Mouse (Mus musculus) T-helper 17 cell (primary cell): Measurements from ENCODE around the gene Triml2.

Source experiments
- in situ Hi-C, 2 experiments: fragments of 300-600 bp; cut with MboI, MseI; formaldehyde crosslinking; loops; 1 replicate in 1 of 2; 2 replicates in 1 of 2; pipeline ENCODE4 v1.15.1; 2025; ENCODE audit warnings: high pct_unique_total_duplicates in 2 of 2

Triml2 gene

DNA sequence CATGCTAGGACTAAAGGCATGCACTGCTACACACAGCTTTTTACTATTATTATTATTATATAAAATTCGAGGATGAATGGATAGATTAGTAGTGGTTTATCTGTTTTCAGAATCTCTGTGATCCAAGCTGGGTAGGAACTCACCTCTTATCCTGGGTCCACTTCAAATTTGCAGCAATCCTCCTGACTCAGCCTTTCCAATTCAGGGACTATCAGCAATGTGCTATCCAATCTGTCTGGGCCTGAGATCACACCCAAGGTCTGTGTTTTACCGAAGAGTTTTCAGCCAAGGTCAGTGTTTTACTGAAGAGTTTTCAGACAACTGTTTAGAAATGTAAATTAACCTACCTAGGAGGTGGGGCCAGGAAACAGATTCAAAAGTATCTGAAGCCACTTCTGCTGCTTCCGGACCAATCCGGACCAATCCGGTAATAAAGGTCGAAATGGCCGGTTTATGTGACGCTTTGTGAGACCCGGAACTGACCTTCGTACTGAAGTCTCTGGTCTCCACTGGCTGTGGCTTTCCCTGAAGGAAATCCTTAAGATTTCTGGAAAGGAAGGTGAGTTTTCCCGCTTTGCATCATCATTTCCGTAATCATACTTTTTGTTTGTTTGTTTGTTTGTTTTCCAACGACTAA lies at the start of gene Triml2:
Gene Triml2, plus strand, starts transcription at position 488 of the 637 bp plus-strand sequence.
- in situ Hi-C loops = no loop called here

GRCm38 (mm10) chr8:43141386-43141785 lies 39.0 kb upstream of the Triml2 start, which contains the start of gene Triml1:
Gene Triml1, minus strand, starts transcription at chr8:43141486.
- in situ Hi-C loops = no loop called here

GRCm38 (mm10) chr8:43149307-43149706 lies 31.0 kb upstream of the Triml2 start:
- in situ Hi-C loops = no loop called here

DNA sequence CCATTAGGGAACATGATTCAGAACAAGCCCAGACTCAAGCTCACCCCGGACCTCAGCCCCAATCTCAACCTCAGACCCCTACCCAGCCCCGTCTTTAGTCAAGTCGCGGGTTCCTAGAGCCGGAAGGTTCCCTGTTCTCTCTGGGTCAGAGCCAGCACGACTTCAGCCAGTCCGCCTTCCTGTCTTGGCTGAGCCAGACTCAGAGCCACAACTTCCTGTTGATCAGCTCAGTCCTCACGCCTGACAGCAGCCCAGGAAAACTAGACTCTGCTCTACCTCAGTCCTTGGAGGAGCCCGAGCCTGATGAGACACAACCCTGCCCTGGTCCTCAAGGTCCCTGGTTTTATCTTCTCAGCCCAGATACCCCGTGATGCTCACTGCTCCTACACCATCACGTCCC lies 17.1 kb upstream of the Triml2 start:
- in situ Hi-C loops = no loop called here

DNA sequence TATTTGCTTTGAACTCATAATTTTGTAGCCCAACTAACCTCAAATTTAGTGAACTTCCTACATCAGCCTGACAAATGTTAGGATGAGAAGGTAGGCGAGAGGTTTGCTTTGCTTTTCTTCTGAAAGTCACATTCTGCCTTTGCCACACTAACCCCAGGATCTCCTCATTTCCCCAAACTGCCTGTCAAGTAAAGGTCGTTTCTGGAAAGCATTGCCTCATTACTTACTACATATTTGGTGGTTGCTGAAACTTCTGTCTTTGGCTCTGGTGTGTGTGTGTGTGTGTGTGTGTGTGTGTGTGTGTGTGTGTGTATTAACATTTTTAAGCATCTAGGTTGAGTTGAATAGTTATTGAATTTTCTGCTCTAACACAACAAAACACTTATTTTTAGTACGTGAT lies 15.9 kb upstream of the Triml2 start:
- in situ Hi-C loops = no loop called here

DNA sequence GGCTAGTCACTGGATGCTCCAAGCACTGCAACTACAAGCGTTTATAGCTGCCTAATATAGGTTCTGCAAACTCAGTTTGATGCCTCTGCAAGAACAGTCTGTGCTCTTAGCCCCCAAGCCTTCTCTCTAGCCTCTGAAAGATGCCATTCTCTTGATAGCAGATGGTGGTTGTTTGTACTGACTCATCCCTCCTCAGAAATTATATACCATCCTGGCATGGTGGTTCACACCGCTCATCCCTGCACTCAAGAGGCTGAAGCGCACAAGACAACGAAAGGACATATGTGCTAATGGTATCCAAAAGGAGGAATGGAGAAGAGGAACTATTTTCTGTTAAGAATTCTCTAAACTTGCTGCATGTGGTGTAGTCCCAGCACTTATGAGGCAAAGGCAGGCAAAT lies 12.3 kb upstream of the Triml2 start:
- in situ Hi-C loops = no loop called here

DNA sequence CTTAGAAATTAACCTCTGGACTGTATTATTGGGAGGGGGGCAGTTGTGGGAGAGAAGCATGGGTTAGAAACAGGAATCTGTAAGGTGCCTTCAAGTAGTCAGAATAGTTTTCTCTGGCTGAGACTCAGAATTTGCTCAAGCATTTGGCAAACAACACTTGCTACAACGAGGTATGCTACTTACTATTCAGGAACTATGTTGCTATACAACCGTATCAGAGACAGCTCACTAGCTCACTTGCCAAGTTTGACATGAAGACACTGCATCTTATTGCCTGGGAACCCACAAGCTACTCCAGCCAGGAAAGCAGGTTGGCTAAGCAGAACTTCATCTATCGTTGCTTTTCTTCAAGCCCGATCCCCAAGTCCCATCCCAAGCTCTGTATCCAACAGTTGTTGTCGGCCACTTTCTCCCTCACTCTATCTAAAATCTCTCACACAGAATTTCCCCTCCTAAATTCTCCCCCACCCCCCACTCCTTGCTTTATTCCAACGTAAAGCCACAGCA lies 11.0 kb upstream of the Triml2 start:
- in situ Hi-C loops = no loop called here

GRCm38 (mm10) chr8:43176766-43177486 lies 3.4 kb upstream of the Triml2 start:
- in situ Hi-C loops = no loop called here

DNA sequence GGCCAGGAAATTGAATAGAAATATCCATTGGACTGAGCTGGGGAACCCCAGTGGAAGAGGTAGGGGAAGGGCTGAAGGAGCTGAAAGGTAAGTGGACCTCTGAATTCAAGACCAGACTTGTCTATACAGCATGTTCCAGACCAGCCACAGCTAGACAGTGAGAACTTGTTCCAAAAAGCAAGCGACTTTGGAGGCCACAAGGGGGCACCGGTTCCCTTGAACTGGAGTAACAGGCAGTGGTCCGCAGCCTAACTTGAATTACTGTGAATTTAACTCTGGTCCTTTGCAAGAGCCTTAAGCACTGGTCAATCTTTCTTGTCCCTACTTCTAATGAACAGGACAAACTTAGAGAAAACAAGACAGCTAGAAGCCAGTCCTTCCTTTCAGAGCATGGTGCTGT lies 2.1 kb upstream of the Triml2 start:
- in situ Hi-C loops = no loop called here

- in situ Hi-C loops = no loop called here
Observed at GRCm38 (mm10) chr8:43179189-43179588, 1.2 kb upstream of the Triml2 start.

GRCm38 (mm10) chr8:43182281-43182680 lies 1.9 kb downstream of the Triml2 start:
- in situ Hi-C loops = no loop called here

DNA sequence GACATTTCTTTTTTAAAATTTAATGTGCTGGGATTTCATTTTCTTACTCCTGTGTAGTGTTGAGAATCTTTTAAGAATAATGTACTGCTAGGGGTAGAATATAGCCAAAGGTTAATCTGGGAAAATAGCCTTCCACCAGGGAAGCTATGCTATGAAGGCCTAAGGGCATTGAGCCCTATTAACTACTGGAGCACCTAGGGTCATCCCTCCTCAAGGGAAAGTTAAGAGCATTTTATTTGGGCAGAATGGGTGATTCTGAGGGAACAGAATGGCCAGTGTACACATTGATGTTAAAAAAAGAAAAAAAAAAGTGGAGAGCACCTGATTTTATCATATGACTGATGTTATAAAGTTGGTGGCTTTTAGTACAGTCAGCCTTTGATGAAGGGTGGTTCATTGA lies 35.2 kb downstream of the Triml2 start:
- in situ Hi-C loops = no loop called here

GRCm38 (mm10) chr8:43243326-43243725 lies 63.0 kb downstream of the Triml2 start:
- in situ Hi-C loops = no loop called here
